Mouse (Mus musculus): ENCODE measurements around the gene Nfix. TPM values are rescaled to one million over a fixed set of nuclear protein-coding genes. Genes with fewer than 3 reads are reported as not detected.

The Nfix gene
- polyA plus RNA-seq, 1 experiment from 2014 or later, result 14.2 TPM

DNA sequence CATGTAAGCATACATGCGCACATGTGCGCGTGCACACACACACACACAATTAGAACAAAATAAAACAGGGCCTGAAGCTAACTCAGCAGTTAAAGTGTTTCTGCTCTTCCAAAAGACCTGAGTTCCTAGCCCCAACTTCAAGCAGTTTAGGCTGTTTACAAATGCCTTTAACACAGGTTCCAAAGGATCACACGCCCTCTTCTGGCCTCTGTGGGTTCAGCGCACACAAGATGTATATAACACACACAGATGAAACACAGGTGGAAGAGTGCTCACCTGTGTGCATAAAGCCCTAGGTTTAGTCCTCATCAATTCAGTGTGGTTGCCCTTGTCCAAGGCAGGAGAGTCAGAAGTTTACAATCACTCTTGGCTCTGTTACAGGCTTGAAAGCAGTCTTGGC is 5.9 kb upstream of the Nfix start:
- H3K27me3 ChIP-seq, result peaks cover 79% of the 10 kb centered on the region
- no peak overlapping the region for H3K9ac ChIP-seq
- H3K4me1 ChIP-seq, result peaks cover 14% of the 10 kb centered on the region
- no peak overlapping the region for H3K4me3 ChIP-seq
- no peak for ATAC-seq (ENCODE audit: low FRiP score)
- H3K36me3 ChIP-seq, result no peaks in the 10 kb centered on the region
- H3K4me2 ChIP-seq (replicated peaks), result no peak overlapping the region
- 94% methylated on average over 5 of the region's 5 CpGs for WGBS
- 0 out of 2 replicates have a peak, but pooled peaks cover 3% of the 10 kb centered on the region for H3K9me3 ChIP-seq (replicated peaks)
- no peak overlapping the region for H3K27ac ChIP-seq

GRCm38 (mm10) chr8:84799136-84799931 is 810 bp downstream of the Nfix start:
- under 1% methylated on average over 61 of the region's 108 CpGs for WGBS
- no peak for ATAC-seq (ENCODE audit: low FRiP score)
- peaks cover 91% of the 10 kb centered on the region for H3K27me3 ChIP-seq
- peak overlapping the region; percentile 57 for H3K4me3 ChIP-seq
- peaks cover 7% of the 10 kb centered on the region; the same call in 1 of the 2 replicates for H3K36me3 ChIP-seq
- no peak overlapping the region for H3K27ac ChIP-seq
- peak overlapping the region; percentile 78 for H3K9ac ChIP-seq
- H3K9me3 ChIP-seq (replicated peaks), result no peaks in the 10 kb centered on the region
- H3K4me2 ChIP-seq (replicated peaks), result peak overlapping the region; percentile 71
- peaks cover 31% of the 10 kb centered on the region for H3K4me1 ChIP-seq

DNA sequence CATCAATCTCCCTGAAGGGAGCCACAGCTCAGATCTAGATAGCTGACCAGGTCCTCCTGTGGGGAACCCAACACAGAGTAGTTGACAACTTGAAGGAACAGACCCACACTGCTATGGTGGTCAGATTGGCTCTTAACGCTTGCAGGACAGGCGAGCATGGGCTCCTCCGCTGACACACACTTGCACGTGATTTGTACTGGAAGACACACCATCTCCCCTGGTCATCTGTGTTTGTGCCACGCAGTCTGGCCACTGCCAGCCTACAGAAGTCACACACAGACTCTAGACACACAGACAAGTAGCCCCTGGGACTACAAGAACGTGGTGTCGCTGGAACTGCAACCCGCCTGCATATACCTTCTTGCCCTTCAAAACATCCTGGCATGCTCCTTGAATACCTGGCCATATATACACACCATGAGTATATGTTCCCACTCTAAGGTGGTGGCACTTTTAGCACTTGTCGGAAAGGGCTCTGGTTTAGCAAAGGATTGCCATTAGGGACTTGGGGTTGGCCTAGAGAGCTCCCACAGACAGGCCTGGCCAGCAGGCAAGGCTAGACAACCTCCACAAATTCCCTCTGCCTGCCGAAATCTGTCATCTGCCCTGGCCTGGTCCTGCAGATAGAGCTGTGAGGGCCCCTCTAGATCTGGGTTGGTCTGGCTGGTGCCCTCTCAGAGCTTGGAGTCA is 1.6 kb downstream of the Nfix start:
- H3K4me3 ChIP-seq, result peak overlapping the region; percentile 57
- H3K4me1 ChIP-seq, result peaks cover 38% of the 10 kb centered on the region
- H3K36me3 ChIP-seq, result peaks cover 7% of the 10 kb centered on the region; the same call in 1 of the 2 replicates
- ATAC-seq (ENCODE audit: low FRiP score), result no peak
- H3K27ac ChIP-seq, result no peak overlapping the region
- 38% methylated on average over 10 of the region's 10 CpGs for WGBS
- H3K9ac ChIP-seq, result peak overlapping the region; percentile 78
- no peaks in the 10 kb centered on the region for H3K9me3 ChIP-seq (replicated peaks)
- peaks cover 91% of the 10 kb centered on the region for H3K27me3 ChIP-seq
- H3K4me2 ChIP-seq (replicated peaks), result peak overlapping the region; percentile 71

DNA sequence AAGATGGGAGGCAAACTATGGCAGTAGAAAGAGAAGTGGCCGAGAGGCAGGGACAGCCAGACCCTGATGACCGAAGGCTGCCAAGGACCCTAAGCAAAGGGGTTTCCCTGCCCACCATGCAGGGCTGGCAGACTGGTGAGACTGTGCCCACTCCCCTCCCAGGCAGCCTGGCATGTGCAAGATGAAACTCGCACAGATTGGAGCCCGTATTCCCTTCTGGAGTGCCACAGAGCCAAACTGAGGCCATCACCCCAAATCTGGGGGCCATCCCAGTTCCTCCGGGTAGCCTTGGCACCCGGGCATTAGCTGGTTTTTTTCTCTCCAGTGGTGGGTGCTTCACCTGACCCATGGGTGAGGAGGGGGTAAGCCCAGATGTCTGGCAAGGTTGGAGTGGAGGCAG is 2.2 kb downstream of the Nfix start:
- Histone ChIP-seq H3K36me3 (peaks cover 7% of the 10 kb centered on the region; the same call in 1 of the 2 replicates), H3K9me3 (replicated peaks) (no peaks in the 10 kb centered on the region), H3K9ac (0 out of 2 replicates have a peak overlapping the region, but pooled peaks have one; percentile 19), H3K27me3 (peaks cover 91% of the 10 kb centered on the region), H3K27ac (no peak overlapping the region), H3K4me3 (peak overlapping the region; percentile 57), H3K4me2 (replicated peaks) (peak overlapping the region; percentile 71), H3K4me1 (peaks cover 39% of the 10 kb centered on the region)
- no peak for ATAC-seq (ENCODE audit: low FRiP score)
- 59% methylated on average over 6 of the region's 6 CpGs for WGBS

DNA sequence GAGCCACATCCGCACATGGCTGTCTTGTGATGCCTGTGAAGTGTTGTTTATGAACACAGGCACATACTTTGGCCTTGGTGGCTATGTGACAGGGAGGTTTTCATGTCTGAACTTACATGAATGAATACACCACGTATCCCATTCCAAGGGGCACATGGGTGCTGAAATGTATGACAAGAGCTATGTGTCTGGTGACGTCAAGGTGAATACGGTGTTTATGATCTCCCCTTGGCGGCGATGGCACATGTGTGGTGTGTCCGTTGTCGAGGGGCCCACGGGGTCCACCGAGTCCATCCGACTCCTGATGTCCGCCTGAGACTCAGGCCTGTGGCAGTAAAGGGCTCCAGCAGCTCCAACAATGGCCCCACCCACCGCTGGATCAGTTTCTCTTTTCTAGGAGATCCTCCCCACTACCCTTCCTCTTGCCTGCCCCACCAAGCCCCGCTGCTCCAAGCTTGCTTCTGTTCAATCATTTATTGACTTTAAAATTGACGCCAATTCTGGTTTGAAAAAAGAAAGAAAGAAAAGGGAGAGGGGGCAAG is 2.8 kb downstream of the Nfix start:
- ATAC-seq (ENCODE audit: low FRiP score), result no peak
- Histone ChIP-seq H3K4me3 (0 out of 2 replicates have a peak overlapping the region, but pooled peaks have one; percentile 1), H3K9ac (no peak overlapping the region)

DNA sequence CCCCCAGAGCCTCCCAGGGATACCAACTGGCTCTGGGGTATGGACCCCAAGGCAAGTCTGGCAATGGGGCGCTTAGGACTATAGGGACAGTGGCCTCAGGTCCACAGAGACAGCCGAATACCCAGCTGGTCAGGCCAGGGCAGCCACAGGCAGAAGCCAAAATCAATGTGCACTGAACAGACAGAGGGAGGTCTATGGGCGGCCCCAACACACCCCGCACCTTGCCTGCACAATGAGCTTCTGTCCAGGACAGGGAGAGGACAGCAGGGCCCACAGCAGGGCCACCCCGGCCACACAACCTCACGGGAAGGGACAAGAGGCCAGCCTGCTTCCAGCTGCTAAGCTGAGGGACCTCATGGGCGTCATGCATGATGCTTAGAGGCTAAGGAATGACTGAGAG is 5.7 kb downstream of the Nfix start:
- Histone ChIP-seq H3K9me3 (replicated peaks) (no peaks in the 10 kb centered on the region), H3K9ac (no peak overlapping the region), H3K36me3 (peaks cover 7% of the 10 kb centered on the region; the same call in 1 of the 2 replicates), H3K4me2 (replicated peaks) (no peak overlapping the region), H3K27ac (peak overlapping the region; percentile 48; the same call in 1 of the 2 replicates), H3K4me3 (no peak overlapping the region), H3K4me1 (peaks cover 31% of the 10 kb centered on the region), H3K27me3 (peaks cover 98% of the 10 kb centered on the region)
- WGBS, result 51% methylated on average over 7 of the region's 7 CpGs
- 0 out of 2 replicates have a peak, but pooled peaks have one; percentile 5 for ATAC-seq (ENCODE audit: low FRiP score)

More for the DNA sequence above, 2.8 kb downstream of the Nfix start:
- Histone ChIP-seq H3K27ac (no peak overlapping the region), H3K9me3 (replicated peaks) (no peaks in the 10 kb centered on the region), H3K4me2 (replicated peaks) (peak overlapping the region; percentile 71; the same call in 1 of the 2 replicates), H3K27me3 (peaks cover 91% of the 10 kb centered on the region), H3K4me1 (peaks cover 39% of the 10 kb centered on the region), H3K36me3 (peaks cover 7% of the 10 kb centered on the region; the same call in 1 of the 2 replicates)
- WGBS, result 82% methylated on average over 15 of the region's 15 CpGs

DNA sequence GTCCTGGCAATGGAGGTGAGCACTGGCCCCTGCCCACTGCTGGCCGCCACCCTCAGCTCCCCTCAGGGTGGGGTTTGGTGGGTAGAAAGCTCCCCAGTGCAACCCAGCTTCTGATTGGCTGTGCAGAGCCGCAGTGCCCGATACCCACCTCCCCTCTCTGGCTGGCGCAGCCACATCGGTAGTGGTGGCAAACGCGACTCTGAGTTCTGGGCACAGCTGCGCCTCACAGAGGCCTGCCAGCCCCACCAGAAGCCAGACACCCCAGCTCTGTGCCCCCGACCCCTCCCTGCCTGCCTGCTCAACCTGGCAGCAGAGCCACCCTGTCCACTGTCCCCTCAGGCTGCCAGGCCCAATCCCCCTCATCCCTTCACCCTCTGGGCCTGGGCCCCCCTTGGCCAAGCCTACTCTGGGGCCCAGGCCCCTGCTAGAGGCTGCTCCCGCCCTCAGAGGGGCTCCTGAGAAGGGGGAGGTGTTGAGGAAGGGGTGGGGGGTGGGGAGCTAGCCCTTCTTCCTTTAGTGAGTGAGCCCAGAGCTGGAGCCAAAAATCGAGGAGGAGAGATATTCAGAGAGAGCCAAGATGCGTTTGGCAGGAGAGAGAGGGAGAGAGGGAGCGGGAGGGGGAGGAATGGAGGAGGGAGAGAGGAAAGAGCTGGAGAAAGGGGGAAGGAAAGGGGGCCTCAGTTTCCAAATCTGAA is 6.2 kb downstream of the Nfix start:
- no peak overlapping the region for H3K4me2 ChIP-seq (replicated peaks)
- no peaks in the 10 kb centered on the region for H3K9me3 ChIP-seq (replicated peaks)
- no peak overlapping the region for H3K4me3 ChIP-seq
- peak overlapping the region; percentile 48; the same call in 1 of the 2 replicates for H3K27ac ChIP-seq
- peaks cover 26% of the 10 kb centered on the region for H3K4me1 ChIP-seq
- peaks cover 7% of the 10 kb centered on the region; the same call in 1 of the 2 replicates for H3K36me3 ChIP-seq
- no peak overlapping the region for H3K9ac ChIP-seq
- ATAC-seq (ENCODE audit: low FRiP score), result peak; percentile 38; the same call in 1 of the 2 replicates
- peaks cover 99% of the 10 kb centered on the region for H3K27me3 ChIP-seq
- WGBS, result 53% methylated on average over 13 of the region's 13 CpGs

DNA sequence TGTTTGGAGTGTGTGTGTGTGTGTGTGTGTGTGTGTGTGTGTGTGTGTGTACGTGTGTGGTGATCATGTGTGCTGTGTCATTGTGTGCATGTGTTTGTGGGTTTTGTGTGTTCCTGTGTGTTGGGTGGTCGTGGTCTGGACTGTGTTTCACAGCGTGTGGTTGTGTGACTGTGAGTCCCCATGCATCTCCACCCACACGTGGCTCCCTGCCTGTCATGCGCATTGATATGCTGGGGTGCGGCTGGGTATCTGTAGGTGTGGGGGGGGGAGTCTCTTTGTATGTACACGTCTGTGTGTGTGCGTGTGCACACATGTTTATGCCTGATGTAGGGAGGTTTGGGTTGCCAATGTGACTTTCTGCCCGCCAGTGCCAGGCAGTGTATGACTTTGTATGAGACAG is 7.0 kb downstream of the Nfix start:
- H3K27ac ChIP-seq, result no peak overlapping the region
- H3K36me3 ChIP-seq, result peaks cover 7% of the 10 kb centered on the region; the same call in 1 of the 2 replicates
- H3K4me2 ChIP-seq (replicated peaks), result no peak overlapping the region
- no peak for ATAC-seq (ENCODE audit: low FRiP score)
- peaks cover 19% of the 10 kb centered on the region for H3K4me1 ChIP-seq
- H3K4me3 ChIP-seq, result no peak overlapping the region
- H3K9ac ChIP-seq, result no peak overlapping the region
- H3K9me3 ChIP-seq (replicated peaks), result no peaks in the 10 kb centered on the region
- WGBS, result 89% methylated on average over 9 of the region's 9 CpGs
- H3K27me3 ChIP-seq, result peaks cover 99% of the 10 kb centered on the region

GRCm38 (mm10) chr8:84792429-84792947 is 7.7 kb downstream of the Nfix start:
- peaks cover 99% of the 10 kb centered on the region for H3K27me3 ChIP-seq
- ATAC-seq (ENCODE audit: low FRiP score), result no peak
- H3K9ac ChIP-seq, result no peak overlapping the region
- peaks cover 7% of the 10 kb centered on the region; the same call in 1 of the 2 replicates for H3K36me3 ChIP-seq
- H3K4me2 ChIP-seq (replicated peaks), result no peak overlapping the region
- H3K4me1 ChIP-seq, result peaks cover 19% of the 10 kb centered on the region
- WGBS, result 76% methylated on average over 12 of the region's 12 CpGs
- no peaks in the 10 kb centered on the region for H3K9me3 ChIP-seq (replicated peaks)
- H3K4me3 ChIP-seq, result no peak overlapping the region
- H3K27ac ChIP-seq, result no peak overlapping the region

DNA sequence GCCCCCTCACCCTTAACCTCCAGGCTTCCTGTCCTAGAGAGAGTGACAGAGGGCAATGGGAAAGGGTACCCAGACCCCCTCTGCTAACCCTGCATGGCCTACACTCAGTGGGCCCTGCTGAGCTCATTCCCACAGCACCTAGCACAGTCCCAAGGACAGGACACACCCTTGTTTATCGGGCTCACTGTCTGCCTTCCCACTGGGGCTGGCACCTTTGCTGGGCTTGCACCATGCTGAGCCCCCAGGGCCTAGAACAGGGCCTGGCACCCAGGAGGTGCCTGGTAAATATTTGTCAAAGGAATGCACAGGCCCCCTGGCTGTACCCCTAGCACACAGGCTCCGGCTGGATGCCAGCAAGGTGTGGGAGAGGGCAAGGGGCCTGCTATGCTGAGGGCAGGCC is 9.6 kb downstream of the Nfix start:
- ATAC-seq (ENCODE audit: low FRiP score), result no peak
- Histone ChIP-seq H3K4me3 (no peak overlapping the region), H3K36me3 (no peaks in the 10 kb centered on the region), H3K27me3 (peaks cover 99% of the 10 kb centered on the region), H3K27ac (no peak overlapping the region), H3K9ac (no peak overlapping the region), H3K4me2 (replicated peaks) (no peak overlapping the region), H3K4me1 (peaks cover 27% of the 10 kb centered on the region), H3K9me3 (replicated peaks) (no peaks in the 10 kb centered on the region)
- 69% methylated on average over 2 of the region's 2 CpGs for WGBS

- no peak overlapping the region for H3K4me3 ChIP-seq
- WGBS, result 73% methylated on average over 9 of the region's 9 CpGs
- no peak for ATAC-seq (ENCODE audit: low FRiP score)
Observed at GRCm38 (mm10) chr8:84789855-84790486, 10.2 kb downstream of the Nfix start.

More at GRCm38 (mm10) chr8:84789855-84790486, 10.2 kb downstream of the Nfix start:
- Histone ChIP-seq H3K9ac (no peak overlapping the region), H3K27ac (no peak overlapping the region), H3K36me3 (no peaks in the 10 kb centered on the region), H3K4me2 (replicated peaks) (no peak overlapping the region), H3K4me1 (peaks cover 33% of the 10 kb centered on the region), H3K27me3 (peaks cover 100% of the 10 kb centered on the region), H3K9me3 (replicated peaks) (no peaks in the 10 kb centered on the region)

All from hindbrain, embryonic 12.5 days (tissue).